Mouse (Mus musculus) stomach, embryonic 16.5 days (tissue): ENCODE results near the gene Mat2a. TPM values are rescaled to one million over a fixed set of nuclear protein-coding genes. Genes with fewer than 3 reads are reported as not detected.
"Not testable (repeated sequence)": the region's sequence is repeated elsewhere in the genome, so short reads cannot be mapped to it uniquely, and the experiment has no call there.

Experiments used
- ATAC-seq: fragments of 200-750 bp; cut with Nextera tagmentation; 2 replicates; pipeline ENCODE4 v1.8.0; 2017; ENCODE audit warnings: moderate number of reproducible peaks, moderate TSS enrichment; ENCODE audit not compliant: insufficient read depth, low FRiP score
- H3K27ac ChIP-seq: fragments of 300-500 bp; sonication (generic); 2 replicates; pipeline ENCODE4 v1.5.1; 2014; ENCODE audit warnings: low read length
- H3K27me3 ChIP-seq: fragments of 300-500 bp; sonication (generic); 2 replicates; pipeline ENCODE4 v1.6.1; 2014; ENCODE audit warnings: low read length, control low read depth, mixed read lengths; ENCODE audit not compliant: control insufficient read depth, insufficient read depth
- H3K36me3 ChIP-seq: fragments of 300-500 bp; sonication (generic); 2 replicates; pipeline ENCODE4 v1.6.1; 2014; ENCODE audit warnings: low read length; ENCODE audit not compliant: control insufficient read depth, insufficient read depth
- H3K4me1 ChIP-seq: fragments of 300-500 bp; sonication (generic); 2 replicates; pipeline ENCODE4 v1.6.1; 2014; ENCODE audit warnings: low read length, control low read depth, mixed read lengths; ENCODE audit not compliant: control insufficient read depth, insufficient read depth
- H3K4me2 ChIP-seq: fragments of 300-500 bp; sonication (generic); 2 replicates; pipeline ENCODE4 v1.6.1; 2014; ENCODE audit warnings: low read depth, low read length, mixed read lengths
- H3K4me3 ChIP-seq: fragments of 300-500 bp; sonication (generic); replicated peaks from 2 replicates; pipeline ENCODE4 v1.5.1; 2014; ENCODE audit warnings: mild to moderate bottlenecking, low read length
- H3K9ac ChIP-seq: fragments of 300-500 bp; sonication (generic); 2 replicates; pipeline ENCODE4 v1.6.1; 2014; ENCODE audit warnings: low read length
- H3K9me3 ChIP-seq: fragments of 300-500 bp; sonication (generic); replicated peaks from 2 replicates; pipeline ENCODE4 v1.6.1; 2016; ENCODE audit warnings: low read length, control low read depth; ENCODE audit not compliant: control insufficient read depth
- WGBS: fragments of 180-500 bp; shearing (Covaris S2); extraction: QIAGEN DNeasy Blood & Tissue Kit; methylation state at CpG from one replicate; pipeline ENCODE4 v1.1.7; 2014; 5-methylcytosine and 5-hydroxymethylcytosine counted together
- polyA plus RNA-seq: library from polyadenylated mRNA; unstranded; fragments of >200 nt; fragmentation: Nextera tagmentation; extraction: Ambion mirVana; gene quantifications from 2 replicates; pipeline ENCODE4 v1.2.1, GENCODE M21; 2015

The Mat2a gene
- polyA plus RNA-seq, result 298 and 309 TPM in 2 replicates

DNA sequence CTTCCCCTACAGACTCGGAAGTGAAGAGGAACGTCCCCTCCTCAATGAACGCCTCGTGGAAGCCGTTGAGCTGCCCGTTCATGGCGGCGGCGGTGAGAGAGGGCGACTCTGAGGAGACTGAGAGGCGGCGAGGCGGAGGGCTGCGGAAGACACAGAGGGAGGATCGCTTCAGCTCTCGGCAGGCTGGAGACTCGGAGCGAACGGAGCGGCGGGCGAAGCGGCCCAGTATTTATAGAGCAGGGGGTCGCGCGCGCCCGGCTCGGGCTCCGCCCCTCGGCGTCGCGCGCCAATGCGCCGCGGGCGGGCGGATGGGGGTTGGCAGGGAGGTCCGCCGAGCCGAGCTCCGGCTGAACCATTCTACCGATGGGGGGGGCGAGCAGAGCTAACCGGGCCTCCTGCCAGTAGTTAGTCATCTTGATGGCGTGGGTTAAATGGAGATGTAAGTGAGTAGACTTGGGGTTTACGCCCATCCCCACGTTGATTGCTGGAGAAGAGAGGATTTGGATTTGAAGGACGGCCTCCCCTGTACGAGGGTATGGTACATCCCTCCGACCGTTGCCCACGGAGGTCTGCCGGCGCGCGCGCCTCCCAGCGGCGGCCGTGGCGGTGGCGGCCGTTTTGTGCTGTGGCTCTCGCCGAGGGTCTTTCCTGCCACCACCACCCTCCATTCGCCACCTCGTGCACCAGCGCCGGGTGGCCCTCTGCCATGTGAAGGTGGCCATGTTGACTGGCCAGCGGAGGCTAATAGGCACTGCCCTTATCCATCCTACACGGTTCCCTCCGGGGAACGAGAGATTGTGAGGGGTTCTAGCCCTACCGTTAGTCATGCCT is at the start of gene Mat2a:
TSS of gene Mat2a (minus strand) at position 204 of the 831 bp plus-strand sequence.
- Histone ChIP-seq H3K4me1 (peaks cover 12% of the 10 kb centered on the region), H3K4me2 (peak within 1 kb of the TSS; percentile 93), H3K27me3 (no peaks in the 10 kb centered on the region), H3K36me3 (peaks cover 18% of the 10 kb centered on the region), H3K9ac (peak within 1 kb of the TSS; percentile 100), H3K4me3 (peak within 1 kb of the TSS; percentile 99), H3K27ac (peak within 1 kb of the TSS; percentile 100), H3K9me3 (no peaks in the 10 kb centered on the region)
- ATAC-seq, result peak; percentile 93
- WGBS, result under 1% methylated on average over 76 of the region's 77 CpGs

DNA sequence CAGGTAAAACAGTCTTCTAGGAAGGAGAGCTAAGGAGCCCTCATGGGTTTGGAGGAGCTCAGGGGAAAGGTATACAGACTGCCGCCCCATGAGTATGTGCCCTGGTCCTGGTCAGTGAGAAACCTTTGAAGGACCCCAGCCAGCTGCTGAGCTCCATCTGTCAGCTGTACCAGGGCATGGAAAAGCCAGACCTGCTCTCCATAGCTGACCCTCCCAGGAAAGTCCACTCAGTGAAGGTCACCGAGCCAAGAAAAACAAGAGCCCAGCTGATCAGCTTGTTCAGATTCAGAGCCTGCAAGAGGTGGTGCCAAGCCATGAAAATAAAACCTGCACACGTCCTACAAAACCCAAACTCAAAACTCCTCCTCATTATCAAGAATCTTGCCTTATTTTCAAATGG is 49.5 kb upstream of the Mat2a start:
- H3K9me3 ChIP-seq, result no peaks in the 10 kb centered on the region
- H3K27ac ChIP-seq, result no peak overlapping the region
- no peaks in the 10 kb centered on the region for H3K27me3 ChIP-seq
- ATAC-seq, result no peak
- WGBS, result 51% methylated on average over 3 of the region's 3 CpGs
- no peak overlapping the region for H3K4me2 ChIP-seq
- H3K4me3 ChIP-seq, result no peak overlapping the region
- no peaks in the 10 kb centered on the region for H3K4me1 ChIP-seq
- H3K36me3 ChIP-seq, result no peaks in the 10 kb centered on the region
- no peak overlapping the region for H3K9ac ChIP-seq

DNA sequence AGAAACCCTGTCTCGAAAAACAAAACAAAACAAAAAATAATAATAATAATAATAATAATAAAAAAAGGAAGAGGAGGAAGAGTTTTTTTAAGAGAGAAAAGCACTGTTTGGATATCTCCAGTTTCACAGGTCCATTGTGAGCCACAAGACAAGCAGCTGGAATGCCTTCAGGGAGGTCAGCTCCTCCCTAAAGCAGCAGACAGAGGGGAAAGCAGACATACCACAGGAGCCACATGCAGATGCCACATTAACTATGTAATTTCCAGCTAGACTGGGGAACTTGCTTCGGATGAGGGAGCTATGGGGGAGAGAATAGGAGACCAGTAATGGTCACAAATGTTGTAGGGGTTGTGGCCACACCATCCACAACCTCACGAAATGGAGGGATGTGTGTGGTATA is 47.9 kb upstream of the Mat2a start:
- H3K4me2 ChIP-seq, result no peak overlapping the region
- H3K36me3 ChIP-seq, result no peaks in the 10 kb centered on the region
- no peak overlapping the region for H3K4me3 ChIP-seq
- WGBS, result 63% methylated on average over 3 of the region's 3 CpGs
- H3K4me1 ChIP-seq, result peaks cover under 1% of the 10 kb centered on the region; the same call in 1 of the 2 replicates
- no peaks in the 10 kb centered on the region for H3K9me3 ChIP-seq
- no peak overlapping the region for H3K27ac ChIP-seq
- H3K9ac ChIP-seq, result no peak overlapping the region
- no peaks in the 10 kb centered on the region for H3K27me3 ChIP-seq
- ATAC-seq, result no peak

DNA sequence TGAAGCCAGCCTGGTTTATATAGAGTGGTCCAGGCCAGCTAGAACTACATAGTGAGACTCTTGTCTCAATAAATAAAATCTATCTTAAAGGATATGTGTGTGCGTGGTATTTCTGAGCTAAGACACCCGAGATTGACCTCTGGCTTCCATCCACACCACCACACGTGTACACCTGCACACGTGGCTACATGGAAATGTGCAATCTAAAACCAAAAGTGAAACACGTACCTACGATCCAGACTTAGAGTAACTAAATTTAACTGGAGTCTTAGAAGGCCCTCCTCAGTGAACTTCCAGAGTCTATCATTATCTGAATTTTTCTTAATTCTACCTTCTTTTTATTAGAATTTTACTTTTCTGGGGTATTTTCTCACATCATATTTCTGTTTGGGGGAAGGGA is 46.9 kb upstream of the Mat2a start:
- Histone ChIP-seq H3K4me3 (no peak overlapping the region), H3K4me2 (no peak overlapping the region), H3K27me3 (no peaks in the 10 kb centered on the region), H3K4me1 (peaks cover 4% of the 10 kb centered on the region; the same call in 1 of the 2 replicates), H3K27ac (no peak overlapping the region), H3K9me3 (no peaks in the 10 kb centered on the region), H3K36me3 (no peaks in the 10 kb centered on the region), H3K9ac (no peak overlapping the region)
- ATAC-seq, result no peak
- WGBS, result 87% methylated on average over 6 of the region's 6 CpGs

DNA sequence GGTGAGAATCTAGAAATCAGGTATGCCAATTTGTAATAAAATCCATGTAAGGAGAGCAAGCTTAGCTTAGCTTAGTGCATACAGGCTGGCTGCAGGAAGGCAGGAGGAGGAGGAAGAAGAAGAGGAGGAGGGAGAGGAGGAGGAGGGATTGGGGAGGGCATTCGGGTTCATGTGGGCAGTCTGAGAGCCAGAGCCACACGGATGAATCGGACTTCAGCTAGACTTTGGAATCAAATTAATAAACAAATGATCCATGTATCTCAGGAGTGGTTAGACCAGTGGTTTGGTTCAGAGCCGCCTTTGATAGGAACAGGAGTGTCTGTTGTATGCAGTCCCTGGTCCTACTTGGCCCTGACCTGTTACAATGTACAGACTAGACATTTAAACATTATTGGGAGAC is 45.5 kb upstream of the Mat2a start:
- no peak for ATAC-seq

DNA sequence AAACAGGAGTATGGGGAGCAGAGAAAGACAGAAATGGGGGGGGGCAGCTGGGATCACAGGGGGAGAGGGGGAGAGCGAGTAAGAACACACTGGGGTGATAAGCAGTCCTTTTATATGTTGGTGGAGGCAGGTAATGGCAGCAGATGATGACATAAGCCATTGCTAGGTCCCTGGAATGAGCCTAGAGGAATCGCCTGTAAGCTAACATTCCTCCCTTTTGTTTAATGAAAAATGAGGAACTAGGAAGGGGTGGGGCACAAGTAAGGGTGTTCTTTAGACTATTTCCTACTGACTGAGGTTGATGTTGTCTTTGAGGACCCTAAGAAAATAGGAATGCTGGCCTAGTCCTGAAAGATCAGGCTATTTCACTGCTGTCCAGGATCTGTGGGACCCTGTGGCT is 42.8 kb upstream of the Mat2a start:
- H3K27ac ChIP-seq, result no peak overlapping the region
- H3K4me3 ChIP-seq, result no peak overlapping the region
- no peak overlapping the region for H3K9ac ChIP-seq
- no peaks in the 10 kb centered on the region for H3K36me3 ChIP-seq
- no peak for ATAC-seq
- no peaks in the 10 kb centered on the region for H3K9me3 ChIP-seq
- H3K4me1 ChIP-seq, result peaks cover 4% of the 10 kb centered on the region; the same call in 1 of the 2 replicates
- H3K27me3 ChIP-seq, result no peaks in the 10 kb centered on the region
- H3K4me2 ChIP-seq, result no peak overlapping the region
- WGBS, result 59% methylated on average over 2 of the region's 2 CpGs

More for the DNA sequence above, 45.5 kb upstream of the Mat2a start:
- Histone ChIP-seq H3K27me3 (no peaks in the 10 kb centered on the region), H3K27ac (no peak overlapping the region), H3K4me3 (no peak overlapping the region), H3K4me2 (no peak overlapping the region), H3K9ac (no peak overlapping the region), H3K9me3 (no peaks in the 10 kb centered on the region), H3K36me3 (no peaks in the 10 kb centered on the region), H3K4me1 (peaks cover 4% of the 10 kb centered on the region; the same call in 1 of the 2 replicates)
- WGBS, result 47% methylated on average over 4 of the region's 4 CpGs

DNA sequence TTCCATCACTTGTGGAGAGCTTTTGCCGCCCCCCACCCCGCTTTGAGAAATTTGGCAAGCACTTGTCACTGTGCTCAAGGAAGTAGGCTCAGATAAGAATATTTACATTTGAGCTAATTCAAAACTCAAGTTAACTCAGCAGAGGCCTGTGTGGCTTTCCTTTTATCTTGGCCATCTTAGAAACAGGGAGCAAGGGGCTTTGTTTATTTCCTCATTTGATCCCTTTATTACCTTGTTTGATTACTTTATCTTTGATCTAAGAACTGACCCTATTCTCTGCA is 41.0 kb upstream of the Mat2a start:
- Histone ChIP-seq H3K9me3 (no peaks in the 10 kb centered on the region), H3K9ac (no peak overlapping the region), H3K27me3 (no peaks in the 10 kb centered on the region), H3K27ac (no peak overlapping the region), H3K4me1 (peaks cover 4% of the 10 kb centered on the region; the same call in 1 of the 2 replicates), H3K4me3 (no peak overlapping the region), H3K36me3 (no peaks in the 10 kb centered on the region), H3K4me2 (no peak overlapping the region)
- ATAC-seq, result no peak
- 66% methylated on average over 2 of the region's 2 CpGs for WGBS

DNA sequence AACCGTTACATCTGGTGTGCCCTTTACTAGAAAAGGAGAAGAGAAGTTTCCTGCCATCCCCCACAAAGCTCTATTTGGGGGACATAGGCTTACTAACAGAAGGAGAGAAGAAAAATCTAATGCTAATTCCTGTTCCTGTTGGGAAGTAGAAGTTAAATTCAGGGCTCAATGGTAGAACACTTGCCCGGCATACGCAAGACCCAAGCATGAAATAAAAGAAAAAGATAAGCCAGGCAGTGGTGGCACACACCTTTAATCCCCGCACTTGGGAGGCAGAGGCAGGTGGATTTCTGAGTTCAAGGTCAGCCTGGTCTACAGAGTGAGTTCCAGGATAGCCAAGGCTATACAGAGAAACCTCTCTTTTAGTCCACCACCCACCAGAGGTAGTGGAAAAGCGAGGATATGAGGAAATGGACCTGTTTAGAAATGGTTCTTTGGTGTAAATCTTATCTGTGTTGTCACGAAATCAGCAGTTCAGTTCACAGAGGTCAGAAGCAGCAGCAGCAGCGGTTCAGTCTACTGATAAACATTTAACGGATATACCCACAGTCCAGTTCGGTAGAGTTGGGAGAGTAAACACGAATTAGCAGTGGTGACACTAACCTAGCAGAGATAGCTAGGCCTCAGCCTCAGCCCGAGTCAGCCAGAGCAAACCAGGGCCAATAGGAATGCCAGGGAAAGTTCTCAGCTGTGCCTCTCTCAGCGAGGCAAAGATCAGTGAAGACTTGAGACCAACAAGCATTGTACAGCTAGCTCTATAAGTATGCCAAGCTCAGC is 40.5 kb upstream of the Mat2a start:
- H3K27me3 ChIP-seq, result no peaks in the 10 kb centered on the region
- peaks cover 4% of the 10 kb centered on the region; the same call in 1 of the 2 replicates for H3K4me1 ChIP-seq
- no peaks in the 10 kb centered on the region for H3K9me3 ChIP-seq
- H3K9ac ChIP-seq, result no peak overlapping the region
- no peak for ATAC-seq
- no peak overlapping the region for H3K4me3 ChIP-seq
- no peak overlapping the region for H3K4me2 ChIP-seq
- WGBS, result 78% methylated on average over 12 of the region's 12 CpGs
- H3K36me3 ChIP-seq, result no peaks in the 10 kb centered on the region
- H3K27ac ChIP-seq, result no peak overlapping the region

DNA sequence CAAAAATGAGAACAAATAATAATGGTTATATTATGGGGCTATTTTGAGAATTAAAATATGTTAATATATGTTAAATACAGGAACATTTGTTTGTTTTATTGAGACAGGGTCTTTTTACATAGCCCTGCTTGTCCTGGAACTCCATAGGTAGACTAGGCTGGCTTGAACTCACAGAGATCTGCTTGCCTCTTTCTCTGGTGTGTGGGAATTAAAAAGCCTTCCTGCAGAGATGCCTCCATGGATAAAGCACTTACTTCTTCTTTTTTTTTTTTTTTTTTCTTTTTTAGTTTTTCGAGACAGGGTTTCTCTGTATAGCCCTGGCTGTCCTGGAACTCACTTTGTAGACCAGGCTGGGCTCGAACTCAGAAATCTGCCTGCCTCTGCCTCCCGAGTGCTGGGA is 39.3 kb upstream of the Mat2a start:
- H3K4me3 ChIP-seq, H3K36me3 ChIP-seq, H3K9ac ChIP-seq, H3K27ac ChIP-seq, H3K27me3 ChIP-seq, H3K9me3 ChIP-seq, ATAC-seq, H3K4me2 ChIP-seq, H3K4me1 ChIP-seq: not testable (repeated sequence)
- 73% methylated on average over 3 of the region's 3 CpGs for WGBS
